Mouse (Mus musculus) cerebellum, adult 9-11 months (tissue): Measurements from ENCODE around the gene Senp1.

ENCODE experiments used
- DNase-seq: peaks from one replicate; pipeline ENCODE4 v3.0.0; 2022

Gene Senp1

GRCm38 (mm10) chr15:98043967-98044366, 49.6 kb downstream of the Senp1 start:
- no peak for DNase-seq

- no peak for DNase-seq
Observed at GRCm38 (mm10) chr15:98042508-98042907, 51.0 kb downstream of the Senp1 start.

GRCm38 (mm10) chr15:98039682-98040081, 53.9 kb downstream of the Senp1 start:
- no peak for DNase-seq

GRCm38 (mm10) chr15:98036578-98036977, 57.0 kb downstream of the Senp1 start:
- no peak for DNase-seq

GRCm38 (mm10) chr15:98035076-98035755, 58.3 kb downstream of the Senp1 start:
- DNase-seq = no peak

- no peak for DNase-seq
Observed at GRCm38 (mm10) chr15:98033233-98033748, 60.3 kb downstream of the Senp1 start.

GRCm38 (mm10) chr15:98029798-98030197, 63.7 kb downstream of the Senp1 start:
- DNase-seq = no peak

- no peak for DNase-seq
Observed at GRCm38 (mm10) chr15:98026967-98027904, 66.3 kb downstream of the Senp1 start.

GRCm38 (mm10) chr15:98025611-98026010, 67.9 kb downstream of the Senp1 start:
- no peak for DNase-seq

- no peak for DNase-seq
Observed at GRCm38 (mm10) chr15:98023137-98023536, 70.4 kb downstream of the Senp1 start.

- no peak for DNase-seq
Observed at GRCm38 (mm10) chr15:98021886-98022285, 71.7 kb downstream of the Senp1 start.

- DNase-seq = no peak
Observed at GRCm38 (mm10) chr15:98019047-98019446, 74.5 kb downstream of the Senp1 start.

- DNase-seq = no peak
Observed at GRCm38 (mm10) chr15:98017925-98018324, 75.6 kb downstream of the Senp1 start.

GRCm38 (mm10) chr15:98012810-98013209, 80.7 kb downstream of the Senp1 start:
- no peak for DNase-seq

GRCm38 (mm10) chr15:98005181-98005580, 88.4 kb downstream of the Senp1 start:
- DNase-seq = no peak

GRCm38 (mm10) chr15:98004740-98005159, 88.8 kb downstream of the Senp1 start:
- DNase-seq = no peak

- DNase-seq = no peak
Observed at GRCm38 (mm10) chr15:98003822-98004739, 89.5 kb downstream of the Senp1 start, which contains the start of gene Col2a1. Col2a1 (minus strand) TSS chr15:98004695.

GRCm38 (mm10) chr15:98002991-98003821, 90.3 kb downstream of the Senp1 start:
- DNase-seq = no peak

- no peak for DNase-seq
Observed at GRCm38 (mm10) chr15:98002113-98002990, 91.2 kb downstream of the Senp1 start.

- DNase-seq = no peak
Observed at GRCm38 (mm10) chr15:98001321-98002112, 92.0 kb downstream of the Senp1 start.
